Mouse (Mus musculus) ES-Bruce4 (cell line): Measurements from ENCODE around the gene Kdelr1.

Experiments used
- CTCF ChIP-seq: IDR thresholded peaks from one replicate; pipeline ENCODE4 v1.8.1; 2011; ENCODE audit warnings: low read depth, low read length
- POLR2A ChIP-seq: IDR thresholded peaks from one replicate; pipeline ENCODE4 v1.8.1; 2011; ENCODE audit warnings: low read length; ENCODE audit not compliant: insufficient read depth

DNA sequence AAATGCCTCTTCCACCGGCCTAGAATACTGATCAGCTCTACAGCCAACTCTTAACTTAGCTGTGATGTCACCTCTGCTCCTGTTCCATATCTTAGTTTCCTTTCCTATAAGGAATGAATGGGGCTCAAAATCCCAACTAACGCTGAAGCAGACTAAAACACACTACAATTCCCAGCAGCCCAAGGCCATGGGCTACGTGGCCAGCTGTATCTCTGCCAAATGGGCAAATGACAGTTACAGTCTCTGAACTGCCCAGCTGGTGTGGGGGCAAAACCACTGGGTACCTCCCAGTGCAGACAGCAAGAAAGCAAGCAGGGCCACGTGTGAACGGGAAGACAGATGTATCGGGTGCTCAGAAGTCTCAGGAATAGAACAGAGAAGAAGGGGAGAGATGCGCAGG lies 45.9 kb upstream of the Kdelr1 start:
- no peak for TF ChIP-seq POLR2A
- no peak for TF ChIP-seq CTCF
